Mouse (Mus musculus): ENCODE measurements around the gene Myh7b. TPM values are rescaled to one million over a fixed set of nuclear protein-coding genes. Genes with fewer than 3 reads are reported as not detected.

Myh7b gene
- polyA plus RNA-seq, 1 experiment from 2014 or later = 21.8 TPM

- Histone ChIP-seq H3K4me1 (replicated peaks) (peaks cover 13% of the 10 kb centered on the region), H3K4me2 (no peak overlapping the region), H3K4me3 (no peak overlapping the region), H3K36me3 (peaks cover 93% of the 10 kb centered on the region), H3K9ac (no peak overlapping the region), H3K9me3 (replicated peaks) (no peaks in the 10 kb centered on the region), H3K27ac (peak overlapping the region; percentile 53; the same call in 1 of the 2 replicates), H3K27me3 (peaks cover 5% of the 10 kb centered on the region; the same call in 1 of the 2 replicates)
- ATAC-seq (replicated peaks; ENCODE audit: insufficient number of reproducible peaks, insufficient read depth, low FRiP score, low read depth) = no peak
- WGBS = 88% methylated on average over 8 of the region's 8 CpGs
These were observed 24.9 kb downstream of the Myh7b start for GRCm38 (mm10) chr2:155635961-155636360.

DNA sequence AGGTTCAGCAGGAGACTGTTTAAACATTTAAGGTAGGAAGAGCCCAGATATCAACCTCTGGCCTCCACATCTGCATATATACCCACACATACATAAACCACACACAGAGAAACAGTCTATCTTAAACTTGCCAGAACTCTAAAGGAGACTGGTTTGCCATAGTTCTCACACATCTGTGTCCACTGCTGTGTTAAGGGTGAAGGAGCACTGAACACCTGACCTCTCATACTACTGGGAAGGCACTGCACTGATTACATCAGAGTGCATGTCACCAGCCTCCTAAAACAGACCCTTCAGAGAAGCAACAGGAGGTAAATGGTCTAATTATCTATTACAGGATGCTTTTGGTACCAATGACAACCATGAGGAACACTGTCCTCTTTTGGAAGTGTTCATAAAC lies 25.9 kb downstream of the Myh7b start:
- Histone ChIP-seq H3K27ac (no peak overlapping the region), H3K36me3 (peaks cover 93% of the 10 kb centered on the region)

GRCm38 (mm10) chr2:155637411-155637810 lies 26.4 kb downstream of the Myh7b start:
- Histone ChIP-seq H3K9me3 (replicated peaks) (no peaks in the 10 kb centered on the region), H3K27me3 (no peaks in the 10 kb centered on the region), H3K4me1 (replicated peaks) (peaks cover 13% of the 10 kb centered on the region), H3K36me3 (peaks cover 89% of the 10 kb centered on the region), H3K27ac (no peak overlapping the region), H3K4me3 (no peak overlapping the region), H3K9ac (no peak overlapping the region), H3K4me2 (no peak overlapping the region)
- no peak for ATAC-seq (replicated peaks; ENCODE audit: insufficient number of reproducible peaks, insufficient read depth, low FRiP score, low read depth)
- 81% methylated on average over 4 of the region's 4 CpGs for WGBS

More for the DNA sequence above, 25.9 kb downstream of the Myh7b start:
- H3K4me1 ChIP-seq (replicated peaks) = peaks cover 13% of the 10 kb centered on the region
- H3K9ac ChIP-seq = no peak overlapping the region
- no peak for ATAC-seq (replicated peaks; ENCODE audit: insufficient number of reproducible peaks, insufficient read depth, low FRiP score, low read depth)
- H3K27me3 ChIP-seq = no peaks in the 10 kb centered on the region
- H3K9me3 ChIP-seq (replicated peaks) = no peaks in the 10 kb centered on the region
- no peak overlapping the region for H3K4me2 ChIP-seq
- H3K4me3 ChIP-seq = no peak overlapping the region

GRCm38 (mm10) chr2:155640656-155641055 lies 29.6 kb downstream of the Myh7b start:
- Histone ChIP-seq H3K4me2 (no peak overlapping the region), H3K9me3 (replicated peaks) (no peaks in the 10 kb centered on the region), H3K27ac (no peak overlapping the region), H3K4me1 (replicated peaks) (no peaks in the 10 kb centered on the region), H3K9ac (no peak overlapping the region), H3K4me3 (no peak overlapping the region), H3K36me3 (peaks cover 84% of the 10 kb centered on the region), H3K27me3 (no peaks in the 10 kb centered on the region)
- ATAC-seq (replicated peaks; ENCODE audit: insufficient number of reproducible peaks, insufficient read depth, low FRiP score, low read depth) = no peak
- WGBS = 85% methylated on average over 6 of the region's 6 CpGs

DNA sequence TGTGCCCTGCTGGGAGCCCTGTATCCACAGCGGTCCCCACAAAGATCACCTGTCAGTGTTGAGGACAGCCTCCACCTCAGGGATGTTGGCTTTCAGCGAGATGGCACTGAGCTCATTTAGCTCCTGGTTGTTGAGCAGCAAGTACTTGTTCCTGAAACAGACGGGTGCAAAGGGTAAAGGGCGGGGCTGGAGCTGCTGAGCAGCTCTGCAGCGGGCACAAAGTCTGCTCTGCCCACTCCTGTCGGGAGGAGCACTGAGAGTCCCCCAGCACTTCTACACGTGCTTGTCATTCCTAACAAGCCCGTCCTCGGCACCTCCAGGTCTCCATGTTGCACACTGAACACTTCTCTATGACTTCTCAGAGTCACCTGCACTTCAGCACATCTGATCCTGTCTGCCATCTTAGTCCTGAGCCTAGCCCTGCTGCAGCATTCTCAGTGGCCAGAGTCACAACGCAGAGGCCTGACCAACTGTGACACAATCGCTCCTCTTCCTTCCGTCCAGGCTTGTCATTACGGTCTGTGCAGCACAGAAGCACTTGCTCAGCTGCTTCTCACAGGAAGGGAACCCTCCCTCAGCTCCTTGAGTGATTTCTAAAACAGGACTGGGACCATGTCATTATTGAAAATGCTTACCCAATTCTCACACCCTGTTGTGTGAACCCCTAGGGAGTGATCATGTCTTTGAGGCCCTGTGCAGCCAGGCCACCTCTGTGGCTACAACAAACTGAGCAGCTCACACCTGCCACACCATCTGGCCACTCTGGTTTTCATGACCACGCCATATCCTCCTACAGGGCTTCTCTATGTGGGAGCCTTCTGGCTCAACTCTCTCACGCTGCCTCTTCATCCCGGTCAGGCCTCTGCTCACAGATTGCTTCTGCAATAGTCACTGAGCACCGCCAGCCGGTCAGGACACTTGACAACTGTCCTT lies 30.8 kb downstream of the Myh7b start:
- Histone ChIP-seq H3K9me3 (replicated peaks) (no peaks in the 10 kb centered on the region), H3K4me2 (no peak overlapping the region), H3K27me3 (no peaks in the 10 kb centered on the region), H3K9ac (no peak overlapping the region), H3K4me3 (no peak overlapping the region), H3K36me3 (peaks cover 79% of the 10 kb centered on the region), H3K4me1 (replicated peaks) (no peaks in the 10 kb centered on the region), H3K27ac (no peak overlapping the region)
- 81% methylated on average over 18 of the region's 18 CpGs for WGBS
- no peak for ATAC-seq (replicated peaks; ENCODE audit: insufficient number of reproducible peaks, insufficient read depth, low FRiP score, low read depth)

DNA sequence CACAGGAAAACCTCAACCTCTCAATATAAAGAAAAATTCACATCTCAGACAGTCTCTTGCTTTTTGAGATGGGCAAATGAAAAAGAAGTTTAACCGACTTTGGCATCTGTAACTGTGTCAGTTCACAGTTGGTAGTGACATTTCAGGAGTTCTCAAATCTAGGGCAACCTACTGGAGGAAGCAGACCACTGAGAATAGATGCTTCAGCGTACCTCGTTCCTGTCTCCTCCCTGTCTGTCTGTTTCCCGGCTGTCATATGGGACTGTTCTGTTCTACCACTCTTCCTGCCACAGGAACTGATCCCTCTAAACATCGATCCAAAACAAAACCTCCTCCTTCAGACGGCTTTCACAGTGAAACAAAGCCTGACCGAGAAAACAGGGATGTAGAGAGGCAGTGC lies 34.7 kb downstream of the Myh7b start:
- ATAC-seq (replicated peaks; ENCODE audit: insufficient number of reproducible peaks, insufficient read depth, low FRiP score, low read depth) = no peak
- WGBS = 91% methylated on average over 7 of the region's 7 CpGs
- Histone ChIP-seq H3K4me1 (replicated peaks) (no peaks in the 10 kb centered on the region), H3K4me2 (no peak overlapping the region), H3K36me3 (peaks cover 73% of the 10 kb centered on the region), H3K9me3 (replicated peaks) (no peaks in the 10 kb centered on the region), H3K4me3 (no peak overlapping the region), H3K9ac (no peak overlapping the region), H3K27ac (no peak overlapping the region), H3K27me3 (no peaks in the 10 kb centered on the region)

DNA sequence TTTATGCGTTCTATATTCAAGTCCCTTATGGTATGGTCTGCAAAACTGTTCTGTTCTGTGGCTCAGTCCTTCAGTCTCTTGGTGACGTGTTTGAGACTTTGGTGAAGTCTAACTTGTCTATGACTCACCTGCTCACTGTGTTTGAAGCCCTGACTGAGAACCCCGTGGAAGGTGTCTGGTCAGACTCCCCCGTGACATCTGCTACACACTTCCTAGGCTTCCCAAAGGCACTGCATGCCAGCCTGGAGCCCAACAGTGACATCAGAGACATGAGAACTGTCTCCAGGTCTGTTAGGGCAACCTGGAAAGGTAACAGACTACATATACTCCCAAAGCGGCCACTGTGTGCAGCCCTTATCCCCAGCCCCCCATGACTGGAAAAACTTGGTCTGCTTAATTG lies 41.6 kb downstream of the Myh7b start:
- no peaks in the 10 kb centered on the region for H3K4me1 ChIP-seq (replicated peaks)
- H3K4me3 ChIP-seq = no peak overlapping the region
- no peak overlapping the region for H3K27ac ChIP-seq
- no peaks in the 10 kb centered on the region for H3K9me3 ChIP-seq (replicated peaks)
- H3K4me2 ChIP-seq = no peak overlapping the region
- no peak for ATAC-seq (replicated peaks; ENCODE audit: insufficient number of reproducible peaks, insufficient read depth, low FRiP score, low read depth)
- no peaks in the 10 kb centered on the region for H3K27me3 ChIP-seq
- WGBS = 92% methylated on average over 5 of the region's 5 CpGs
- H3K36me3 ChIP-seq = peaks cover 86% of the 10 kb centered on the region
- no peak overlapping the region for H3K9ac ChIP-seq

GRCm38 (mm10) chr2:155655759-155656372 lies 44.9 kb downstream of the Myh7b start:
- Histone ChIP-seq H3K36me3 (peaks cover 81% of the 10 kb centered on the region), H3K4me3 (no peak overlapping the region), H3K9me3 (replicated peaks) (no peaks in the 10 kb centered on the region), H3K4me2 (no peak overlapping the region), H3K9ac (no peak overlapping the region), H3K27me3 (no peaks in the 10 kb centered on the region), H3K4me1 (replicated peaks) (no peaks in the 10 kb centered on the region), H3K27ac (no peak overlapping the region)
- no peak for ATAC-seq (replicated peaks; ENCODE audit: insufficient number of reproducible peaks, insufficient read depth, low FRiP score, low read depth)
- 90% methylated on average over 6 of the region's 6 CpGs for WGBS

DNA sequence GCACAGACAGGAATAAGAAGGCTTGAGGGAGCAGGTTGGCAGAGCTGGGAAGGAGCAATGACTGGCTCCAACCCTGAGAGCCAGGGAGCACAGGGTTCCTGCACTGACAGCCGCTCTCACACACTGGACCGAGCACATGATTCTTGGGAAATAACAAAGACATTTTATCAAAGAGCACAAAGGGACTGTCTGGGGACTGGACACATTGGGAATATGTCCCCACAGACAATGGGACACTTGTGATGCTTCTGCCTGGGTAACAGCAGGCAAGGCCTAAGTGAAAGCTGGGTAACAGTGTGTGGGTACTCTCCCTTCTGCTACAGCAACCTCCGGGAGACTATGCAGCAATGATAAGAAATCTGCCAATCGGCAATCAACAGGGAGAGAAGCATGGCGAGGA lies 51.4 kb downstream of the Myh7b start:
- Histone ChIP-seq H3K4me2 (no peak overlapping the region), H3K9me3 (replicated peaks) (no peaks in the 10 kb centered on the region), H3K4me1 (replicated peaks) (no peaks in the 10 kb centered on the region), H3K27me3 (no peaks in the 10 kb centered on the region), H3K4me3 (no peak overlapping the region), H3K27ac (no peak overlapping the region), H3K9ac (no peak overlapping the region), H3K36me3 (peaks cover 67% of the 10 kb centered on the region)
- WGBS = 92% methylated on average over 5 of the region's 5 CpGs
- ATAC-seq (replicated peaks; ENCODE audit: insufficient number of reproducible peaks, insufficient read depth, low FRiP score, low read depth) = no peak

GRCm38 (mm10) chr2:155663097-155663496 lies 52.1 kb downstream of the Myh7b start:
- WGBS = 23% methylated on average over 5 of the region's 5 CpGs
- Histone ChIP-seq H3K9me3 (replicated peaks) (no peaks in the 10 kb centered on the region), H3K4me2 (no peak overlapping the region), H3K4me3 (no peak overlapping the region), H3K36me3 (peaks cover 64% of the 10 kb centered on the region), H3K27ac (no peak overlapping the region), H3K4me1 (replicated peaks) (no peaks in the 10 kb centered on the region), H3K27me3 (no peaks in the 10 kb centered on the region), H3K9ac (no peak overlapping the region)
- no peak for ATAC-seq (replicated peaks; ENCODE audit: insufficient number of reproducible peaks, insufficient read depth, low FRiP score, low read depth)

GRCm38 (mm10) chr2:155663910-155664460 lies 53.0 kb downstream of the Myh7b start:
- ATAC-seq (replicated peaks; ENCODE audit: insufficient number of reproducible peaks, insufficient read depth, low FRiP score, low read depth) = no peak
- no peaks in the 10 kb centered on the region for H3K4me1 ChIP-seq (replicated peaks)
- H3K36me3 ChIP-seq = peaks cover 59% of the 10 kb centered on the region
- 74% methylated on average over 6 of the region's 6 CpGs for WGBS
- H3K9me3 ChIP-seq (replicated peaks) = no peaks in the 10 kb centered on the region
- no peak overlapping the region for H3K4me2 ChIP-seq
- H3K27ac ChIP-seq = no peak overlapping the region
- no peak overlapping the region for H3K4me3 ChIP-seq
- no peak overlapping the region for H3K9ac ChIP-seq
- H3K27me3 ChIP-seq = no peaks in the 10 kb centered on the region
